Mouse (Mus musculus) frontal cortex, postnatal 10 days (tissue): ENCODE data around the gene Trappc10.

Experiments
- DNase-seq, 2 experiments: peaks; one replicate each; pipeline ENCODE4 v3.0.0; 2022; ENCODE audit warnings: low spot score in 2 of 2, mixed read lengths in 1 of 2

Gene Trappc10

DNA sequence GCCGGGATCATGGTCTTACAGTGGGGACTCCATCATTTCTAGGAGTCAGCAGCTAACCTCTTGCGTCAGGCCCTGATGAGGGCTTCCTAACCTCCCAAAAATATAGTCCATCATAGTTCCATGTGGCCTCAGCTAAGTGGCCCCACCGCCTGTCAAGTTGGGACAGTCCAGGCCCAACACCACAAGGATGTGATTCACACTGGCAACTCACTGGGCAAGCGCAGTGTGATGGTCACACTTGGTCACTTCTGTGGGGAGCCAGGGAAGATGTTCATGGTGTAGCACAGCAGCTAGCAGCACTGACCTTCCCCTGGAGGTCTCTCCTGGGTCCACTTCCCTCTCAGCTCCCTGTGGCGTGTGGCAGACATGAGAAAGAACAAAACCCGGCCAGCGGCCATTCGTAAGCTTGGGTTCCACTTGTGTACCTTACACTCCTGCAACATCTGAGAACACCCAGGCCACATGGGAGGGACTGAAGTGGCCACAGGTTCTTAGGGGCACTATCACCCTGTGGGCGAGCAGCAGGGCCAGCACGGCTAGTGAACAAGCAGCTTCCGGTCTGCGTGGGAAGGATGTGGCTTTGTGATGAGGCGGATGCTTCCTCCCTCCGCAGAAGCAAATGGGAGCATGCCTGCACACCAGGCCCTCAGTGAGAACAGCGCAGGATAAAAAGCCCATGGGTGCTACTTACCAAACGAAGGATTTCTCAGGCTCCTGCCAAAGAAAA is 83.9 kb downstream of the Trappc10 start:
- no peak for DNase-seq

DNA sequence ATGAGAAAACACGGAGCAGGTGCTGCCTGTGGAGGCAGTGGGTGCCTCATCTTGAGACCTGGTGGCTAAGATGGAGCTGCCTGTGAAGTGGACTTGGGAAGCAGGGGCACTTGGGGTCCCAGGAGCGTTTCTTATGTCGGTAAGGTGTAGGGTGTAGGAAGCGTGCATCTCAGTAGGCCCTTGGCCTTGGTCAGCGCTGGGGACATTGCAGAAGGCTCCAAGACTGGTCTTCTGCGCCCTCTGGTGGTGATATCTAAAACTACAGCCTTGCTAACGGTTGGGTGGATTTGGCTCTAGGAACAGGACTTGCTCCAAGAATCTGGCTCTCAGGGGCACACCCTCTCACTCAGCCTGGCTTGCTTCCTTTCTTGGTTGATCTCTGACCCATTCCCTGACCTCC is 84.5 kb downstream of the Trappc10 start:
- peak in 1 of 2 experiments; percentile 78 for DNase-seq

DNA sequence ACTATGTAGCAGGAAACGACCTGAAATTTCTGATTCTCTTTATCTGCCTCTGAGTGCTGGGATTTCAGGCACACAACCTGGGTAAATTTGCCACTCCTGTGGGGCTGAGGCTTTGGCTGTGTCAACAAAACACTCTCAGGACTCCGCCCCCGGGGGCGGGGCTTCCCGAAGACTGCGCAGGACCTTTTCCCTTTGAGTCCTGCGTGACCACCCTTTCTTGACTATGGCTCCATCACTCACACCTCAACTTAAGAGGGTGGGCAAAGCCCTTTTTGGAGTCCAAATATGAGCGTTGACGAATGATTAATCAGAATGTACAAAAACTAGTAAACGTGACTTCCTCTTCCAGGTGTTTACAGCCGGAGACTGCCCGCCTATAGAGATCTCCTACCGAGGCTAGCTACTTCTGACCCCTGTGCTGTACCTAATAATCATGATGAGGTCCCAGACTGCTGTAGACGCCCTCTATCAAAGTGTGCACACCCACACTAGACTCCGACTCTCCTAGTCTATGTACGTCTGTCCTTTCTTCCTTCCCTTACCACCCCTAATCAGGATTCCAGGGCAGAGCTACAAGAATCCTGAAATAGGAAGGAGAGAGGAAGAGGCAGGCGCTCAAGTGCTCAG is 85.1 kb downstream of the Trappc10 start:
- no peak for DNase-seq

DNA sequence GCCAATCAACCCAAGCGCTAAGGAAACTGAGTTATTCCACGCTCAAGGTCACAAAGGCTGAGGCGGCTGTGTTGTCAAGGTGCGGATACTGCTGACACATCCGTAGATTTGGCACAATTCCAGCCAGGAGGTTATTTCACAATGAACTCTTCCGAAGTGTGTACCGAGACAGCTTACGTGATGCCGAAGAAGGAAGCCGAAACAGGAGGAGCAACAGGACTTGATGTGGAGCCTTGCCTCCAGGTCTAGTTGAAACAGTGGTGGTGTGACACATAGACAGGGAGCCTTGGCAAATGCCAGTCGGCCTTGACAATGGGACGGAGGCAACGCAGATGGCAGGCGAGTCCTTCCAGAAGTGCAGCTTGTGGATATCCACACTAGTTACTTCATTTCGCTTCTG is 86.4 kb downstream of the Trappc10 start:
- DNase-seq = no peak

DNA sequence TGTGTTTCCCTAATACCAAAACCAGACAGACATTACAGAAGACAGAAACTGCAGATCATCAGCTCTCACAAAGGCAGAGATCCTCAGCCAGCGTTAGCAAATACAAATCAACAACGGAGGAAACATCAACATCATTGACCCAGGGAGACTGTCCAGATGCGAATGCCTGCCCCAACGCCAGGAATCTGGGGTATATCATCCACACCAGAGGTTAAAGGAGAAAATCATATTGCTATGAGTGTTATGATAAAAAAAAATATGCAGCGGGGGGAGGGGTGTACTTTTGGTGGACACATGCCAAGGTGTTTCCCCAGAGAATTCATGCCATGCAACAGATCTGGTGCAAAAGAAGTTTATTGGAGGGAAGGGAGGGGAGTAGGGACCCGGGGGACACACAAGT is 87.5 kb downstream of the Trappc10 start:
- no peak for DNase-seq

DNA sequence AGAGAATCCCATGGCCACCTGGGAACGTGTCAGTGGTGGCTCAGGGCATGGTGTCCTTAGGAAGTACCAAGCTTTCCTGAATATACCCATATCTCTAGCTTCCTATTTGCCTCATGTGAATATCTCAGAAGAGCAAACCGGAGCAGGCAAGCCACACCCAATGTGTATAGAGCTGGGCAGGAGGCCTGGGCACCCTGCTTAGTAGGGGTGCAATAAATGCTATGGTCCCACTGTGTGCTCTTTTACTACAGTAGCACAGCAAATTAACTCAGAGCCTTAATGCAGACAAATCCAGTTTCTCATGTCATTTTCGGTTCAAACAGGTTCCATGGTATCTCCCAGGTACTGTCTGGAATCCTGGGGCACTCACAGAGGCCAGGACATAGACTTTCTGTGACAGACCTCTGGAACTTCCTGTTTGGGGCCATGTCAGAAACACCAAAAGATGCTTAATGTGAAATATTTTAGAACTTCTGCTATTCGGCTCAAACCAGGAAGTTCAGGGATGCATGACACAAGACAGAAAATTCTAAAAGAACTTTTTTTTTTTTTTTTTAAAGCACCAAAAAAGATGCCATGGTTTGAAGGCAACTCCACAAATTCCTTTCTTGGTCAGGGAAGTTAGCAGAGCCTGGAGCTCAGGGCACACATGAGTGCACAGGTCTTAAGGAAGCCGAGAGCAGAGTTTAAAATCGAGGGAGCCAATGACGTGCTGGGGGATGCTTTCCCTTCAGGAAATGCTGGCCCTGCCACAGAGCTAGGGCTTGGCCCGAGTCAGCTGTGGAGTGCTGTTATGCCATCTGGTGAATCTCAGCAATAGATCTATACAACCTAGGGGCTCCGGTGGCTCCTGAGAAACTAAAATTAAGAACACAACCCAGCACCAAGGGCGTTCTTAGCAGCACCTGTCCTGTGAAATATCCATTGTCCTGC is 95.3 kb downstream of the Trappc10 start:
- no peak for DNase-seq

DNA sequence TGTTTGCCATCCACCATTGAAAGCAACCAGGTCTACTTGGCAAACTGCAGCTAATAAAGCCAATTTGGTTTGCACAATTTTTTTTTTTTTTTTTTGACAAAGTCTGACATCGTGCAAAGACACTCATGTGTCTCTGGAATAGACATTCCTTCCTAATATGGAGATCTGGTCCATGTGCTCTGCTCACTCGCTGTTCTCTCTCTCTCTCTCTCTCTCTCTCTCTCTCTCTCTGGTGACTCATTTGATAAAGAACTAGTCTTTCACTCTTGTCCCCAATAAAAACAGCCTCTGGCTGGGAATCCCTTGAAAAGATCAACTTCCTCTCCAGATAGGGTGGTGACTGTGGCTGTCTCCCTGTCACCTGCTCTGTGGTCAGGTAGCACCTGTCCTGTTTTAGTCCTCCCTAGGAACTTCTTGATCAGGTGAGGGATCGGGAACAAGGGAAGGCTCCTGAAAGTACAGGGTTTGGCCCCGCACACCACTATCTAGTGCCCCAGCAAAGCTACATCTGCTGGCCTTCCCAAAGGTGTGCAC is 96.5 kb downstream of the Trappc10 start:
- no peak for DNase-seq

DNA sequence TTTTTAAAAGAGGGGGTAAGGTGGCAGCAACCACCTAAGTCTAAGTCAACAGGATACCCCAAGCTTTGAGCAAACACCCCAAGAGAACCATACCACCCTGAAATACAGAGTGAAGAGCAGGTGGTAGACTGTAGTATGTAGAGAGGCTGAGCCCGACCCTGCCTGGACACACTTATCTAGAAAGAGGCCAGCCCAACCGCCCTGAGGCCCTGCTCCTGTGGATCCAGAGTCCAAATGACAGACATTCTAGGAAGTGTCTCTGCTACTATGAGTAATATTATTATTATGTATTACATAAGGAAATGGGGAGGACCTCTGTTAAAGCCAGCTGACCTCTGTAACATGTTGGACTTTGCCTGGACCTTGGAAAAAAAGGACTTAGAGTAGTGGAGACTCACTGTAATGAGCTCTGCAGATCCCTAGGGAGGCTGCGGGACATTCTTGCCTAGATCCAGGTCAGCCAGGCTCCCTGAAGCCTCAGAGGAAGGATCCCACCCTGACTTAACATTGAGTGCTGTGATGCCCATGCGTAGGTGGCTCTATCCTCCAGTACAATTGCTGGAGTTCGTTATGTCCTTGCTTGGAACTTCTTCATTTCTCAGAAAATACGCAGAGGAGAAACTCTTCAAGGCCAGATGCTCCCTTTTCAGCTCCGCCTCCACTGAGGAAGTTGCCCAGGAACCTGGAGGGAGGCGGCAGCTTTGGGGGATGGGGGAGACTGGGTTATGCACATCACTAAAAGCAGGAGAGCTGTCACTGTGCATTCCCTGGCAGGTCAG is 100.5 kb downstream of the Trappc10 start:
- DNase-seq = no peak

DNA sequence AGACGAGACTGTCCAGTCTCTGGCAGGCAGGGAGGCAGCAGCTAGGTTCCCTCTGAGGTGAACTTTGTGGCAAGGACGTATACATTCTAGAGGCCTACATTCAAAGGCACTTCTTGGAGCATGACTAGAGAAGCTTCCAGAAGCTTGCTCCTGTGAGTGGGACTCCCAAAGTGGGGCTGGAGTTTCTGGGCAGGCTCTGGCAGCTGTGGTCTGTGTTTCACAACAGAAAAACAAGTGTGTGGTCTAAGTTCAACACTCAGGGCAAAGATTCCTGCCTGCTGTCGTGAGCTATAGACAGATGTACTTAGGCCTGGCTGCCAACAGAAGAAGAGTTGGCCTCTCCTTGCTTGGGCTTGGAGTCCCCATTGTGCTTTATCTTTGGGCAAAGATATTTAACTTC is 103.6 kb downstream of the Trappc10 start:
- DNase-seq = no peak

DNA sequence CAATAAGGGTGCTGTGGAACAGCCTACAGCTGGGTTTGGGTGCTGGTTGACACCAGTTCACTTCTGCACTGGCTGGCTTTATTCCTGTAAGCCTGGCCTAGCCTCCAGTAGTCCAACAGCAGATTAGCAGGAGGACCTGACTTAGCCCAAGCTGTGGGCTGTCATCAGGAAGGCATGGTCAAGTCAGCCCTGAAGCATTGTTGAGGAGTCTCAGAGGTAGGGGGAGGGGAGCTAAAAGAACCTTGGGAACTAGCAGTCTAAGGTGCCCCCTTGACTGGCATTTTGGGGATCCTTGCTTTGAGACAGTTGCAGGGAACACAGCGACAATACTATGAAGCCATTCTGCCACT is 104.2 kb downstream of the Trappc10 start:
- DNase-seq = no peak

DNA sequence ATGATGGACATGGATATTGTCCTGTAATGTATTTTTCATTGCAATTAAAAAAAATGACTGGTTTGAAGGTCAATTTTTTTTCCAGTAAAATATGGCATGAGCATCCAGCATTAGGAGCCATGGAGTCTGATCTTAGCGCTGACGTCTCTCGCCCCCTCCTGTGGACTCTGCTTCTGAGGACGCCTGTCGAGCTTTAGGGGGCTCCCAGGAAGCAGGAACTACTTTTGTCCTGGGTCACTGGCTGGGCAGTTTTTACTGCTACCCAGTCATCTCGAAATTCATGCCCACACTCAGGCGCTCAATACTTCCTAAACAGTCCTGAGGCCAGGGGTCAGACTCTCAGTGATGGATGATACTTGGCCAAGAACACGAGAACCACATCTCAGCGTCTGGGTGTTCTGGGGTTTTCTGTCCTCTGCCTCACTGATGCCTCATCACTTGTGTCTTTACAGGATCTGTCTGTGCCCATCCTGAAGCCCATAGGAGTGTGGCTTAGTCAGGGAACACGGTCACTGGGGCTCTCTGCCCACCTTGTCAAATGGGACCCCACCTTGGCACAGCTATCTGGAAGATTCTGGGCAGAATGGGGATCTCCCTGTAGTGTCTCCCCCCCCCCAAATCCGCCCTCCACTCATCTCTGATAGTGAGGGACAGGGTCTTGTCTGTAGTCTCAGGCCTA is 104.7 kb downstream of the Trappc10 start:
- no peak for DNase-seq

DNA sequence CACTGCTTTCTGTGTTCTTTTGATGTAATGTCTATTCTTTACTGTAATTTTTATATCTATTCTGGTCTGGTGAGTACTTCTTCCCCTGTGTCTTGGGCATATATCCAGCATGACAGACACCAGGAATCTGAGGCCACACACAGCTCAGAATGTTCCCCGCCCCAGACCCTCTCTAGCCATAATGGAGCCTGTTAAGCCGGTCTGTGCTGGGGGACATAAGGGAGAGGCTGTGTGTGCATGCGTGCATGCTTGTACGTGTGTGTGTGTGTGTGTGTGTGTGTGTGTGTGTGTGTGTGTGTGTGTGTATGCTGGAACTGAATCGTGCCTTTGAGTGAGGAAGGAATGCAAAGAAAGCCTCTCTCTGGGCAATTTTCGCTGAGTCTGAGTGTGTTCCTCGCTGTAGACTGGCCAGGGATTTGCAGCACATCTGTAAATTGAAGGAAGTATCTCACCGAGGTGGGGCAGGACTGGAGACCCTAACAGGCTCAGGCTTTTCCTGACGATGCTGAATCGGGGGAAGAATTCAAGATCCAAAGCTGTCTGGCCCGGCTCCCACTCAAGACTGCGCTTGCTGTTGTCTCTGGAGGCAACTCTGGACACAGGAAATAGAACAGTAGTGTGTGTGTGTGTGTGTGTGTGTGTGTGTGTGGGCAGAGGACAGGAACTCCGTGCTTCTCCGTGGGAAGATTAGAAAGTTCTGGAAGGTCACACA is 105.5 kb downstream of the Trappc10 start:
- DNase-seq = no peak

DNA sequence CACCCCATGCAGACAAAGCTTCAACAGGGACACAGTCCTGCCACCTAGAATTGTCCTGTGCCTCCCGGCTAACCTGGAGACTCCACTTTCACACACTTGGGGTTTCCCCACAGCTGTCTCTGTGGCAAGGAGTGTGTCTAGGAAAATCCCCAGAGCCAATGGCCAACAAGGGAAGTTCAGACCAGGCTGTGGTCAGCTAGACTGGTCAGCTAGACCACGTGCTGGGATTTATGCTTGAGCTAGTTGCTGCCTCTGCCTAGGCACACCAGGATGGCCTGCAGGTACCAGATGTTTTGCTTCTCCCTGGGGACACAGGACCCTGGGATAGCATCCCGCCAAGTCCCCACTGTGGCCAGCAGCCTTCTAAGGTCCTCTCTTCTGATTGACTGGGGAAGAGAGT is 107.2 kb downstream of the Trappc10 start:
- no peak for DNase-seq
